Mouse (Mus musculus) lung, postnatal 36 days (tissue): ENCODE results near the gene Pet2.

Experiments used
- DNase-seq: peaks from one replicate; pipeline ENCODE4 v3.0.0; 2022; ENCODE audit warnings: mixed read lengths

The Pet2 gene

GRCm38 (mm10) chrX:89409589-89409988, at the start of gene Pet2:
TSS of gene Pet2 (minus strand) at chrX:89409689.
- DNase-seq = no peak
